Mouse (Mus musculus) spleen, adult 12 weeks (tissue): ENCODE results near the gene Sh2d4b.

ENCODE experiments used
- DNase-seq: peaks from one replicate; pipeline ENCODE4 v3.0.0; 2022; ENCODE audit warnings: low spot score

Sh2d4b gene

DNA sequence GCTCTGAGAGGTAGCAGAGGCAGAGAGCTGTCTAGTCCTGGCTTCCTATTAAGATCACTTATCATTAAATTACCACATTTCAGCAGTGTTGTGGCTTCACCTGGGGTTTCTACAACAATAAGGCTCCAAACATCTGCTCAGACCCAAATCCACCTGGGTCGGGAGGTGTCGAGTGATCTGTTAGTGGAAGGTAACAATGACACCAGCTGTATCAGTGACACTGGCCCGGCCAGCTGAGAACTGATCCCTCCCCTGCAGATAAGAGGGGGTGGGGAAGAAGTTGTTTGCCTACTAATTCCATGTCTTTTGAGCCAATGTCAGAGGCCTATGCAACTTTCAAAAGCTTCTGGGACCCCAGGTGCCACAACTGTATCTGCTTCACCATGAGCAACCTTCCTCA lies at the start of gene Sh2d4b:
Gene Sh2d4b, minus strand, starts transcription at position 71 of the 400 bp plus-strand sequence.
- DNase-seq = no peak

GRCm38 (mm10) chr14:40942429-40942828 lies 49.4 kb upstream of the Sh2d4b start:
- DNase-seq = no peak

GRCm38 (mm10) chr14:40938380-40938987 lies 45.4 kb upstream of the Sh2d4b start:
- no peak for DNase-seq

DNA sequence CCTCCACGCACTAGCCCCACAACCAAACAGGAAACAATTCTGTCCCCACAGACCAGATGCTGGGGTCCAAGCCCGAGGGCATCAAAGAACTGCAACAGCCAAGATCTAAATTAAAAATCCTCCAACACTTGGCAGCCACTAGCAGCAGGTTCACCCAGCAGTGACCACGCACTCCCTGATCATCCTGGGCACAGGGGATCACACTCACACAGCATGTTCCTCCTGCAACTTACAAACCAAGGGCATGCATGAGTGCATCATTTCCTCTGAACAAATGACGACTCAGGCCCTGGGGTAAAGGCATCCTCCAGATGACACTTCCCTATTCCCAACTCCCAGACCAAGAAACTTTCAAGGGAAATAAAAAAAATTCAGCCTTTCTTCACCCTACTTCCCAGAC lies 44.0 kb upstream of the Sh2d4b start:
- DNase-seq = no peak

DNA sequence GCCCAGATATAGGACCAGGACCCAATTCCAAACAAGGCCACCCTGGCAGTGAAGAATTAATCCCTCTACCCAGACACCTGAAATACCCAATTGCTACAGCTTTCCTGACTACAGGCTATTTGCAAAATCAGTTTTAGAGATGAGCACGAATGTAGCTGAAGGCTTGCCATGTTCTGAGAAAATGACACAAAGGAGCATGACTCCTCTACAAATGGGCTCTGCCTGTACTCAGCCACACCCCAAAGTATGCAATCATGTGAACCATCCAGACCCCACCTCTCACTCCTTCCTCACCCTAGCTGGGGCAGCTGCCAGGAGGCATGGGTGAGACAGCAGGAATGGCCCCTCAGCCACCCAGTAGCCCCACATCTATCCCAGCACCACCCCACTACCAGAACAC lies 42.4 kb upstream of the Sh2d4b start:
- DNase-seq = no peak

DNA sequence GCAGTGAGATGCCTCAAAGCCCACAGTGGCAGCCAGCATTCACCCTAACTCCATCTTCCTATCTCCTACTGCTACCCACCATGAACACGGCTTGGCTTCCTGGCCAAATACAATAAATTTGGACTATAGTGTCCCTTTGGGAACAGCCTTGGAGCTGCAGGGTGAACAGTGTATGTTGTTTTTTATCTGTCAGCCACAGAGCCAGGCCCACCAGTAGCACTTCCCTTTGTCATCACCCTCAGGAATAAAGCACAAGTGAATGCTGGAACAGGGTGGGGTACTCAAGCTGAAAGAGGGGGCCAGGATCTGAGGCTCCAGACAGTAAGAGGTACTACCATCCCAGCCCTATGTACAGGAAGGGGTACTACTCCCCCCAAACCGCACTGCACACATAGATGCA lies 42.0 kb upstream of the Sh2d4b start:
- no peak for DNase-seq

DNA sequence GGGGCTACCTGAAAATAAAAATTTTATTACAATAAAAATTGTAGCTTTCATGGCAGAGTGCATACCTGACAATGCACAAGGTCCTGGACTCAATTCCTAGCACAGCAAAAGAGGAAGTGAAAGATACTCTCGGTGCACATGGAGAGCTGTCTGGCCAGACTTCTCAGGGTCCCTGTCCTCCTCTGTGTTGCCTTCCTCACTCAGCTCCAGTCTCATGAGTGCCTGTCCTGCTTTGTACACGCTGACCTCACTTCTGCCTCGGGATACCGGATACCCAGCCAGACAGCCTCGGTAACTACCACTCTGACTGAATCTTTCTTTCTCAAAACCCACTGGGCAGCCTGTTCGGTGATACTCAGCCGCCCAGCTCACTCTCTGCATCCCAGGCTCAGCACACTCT lies 40.3 kb upstream of the Sh2d4b start:
- DNase-seq = no peak

- DNase-seq = no peak
Measured at GRCm38 (mm10) chr14:40932225-40932624, 39.2 kb upstream of the Sh2d4b start.

DNA sequence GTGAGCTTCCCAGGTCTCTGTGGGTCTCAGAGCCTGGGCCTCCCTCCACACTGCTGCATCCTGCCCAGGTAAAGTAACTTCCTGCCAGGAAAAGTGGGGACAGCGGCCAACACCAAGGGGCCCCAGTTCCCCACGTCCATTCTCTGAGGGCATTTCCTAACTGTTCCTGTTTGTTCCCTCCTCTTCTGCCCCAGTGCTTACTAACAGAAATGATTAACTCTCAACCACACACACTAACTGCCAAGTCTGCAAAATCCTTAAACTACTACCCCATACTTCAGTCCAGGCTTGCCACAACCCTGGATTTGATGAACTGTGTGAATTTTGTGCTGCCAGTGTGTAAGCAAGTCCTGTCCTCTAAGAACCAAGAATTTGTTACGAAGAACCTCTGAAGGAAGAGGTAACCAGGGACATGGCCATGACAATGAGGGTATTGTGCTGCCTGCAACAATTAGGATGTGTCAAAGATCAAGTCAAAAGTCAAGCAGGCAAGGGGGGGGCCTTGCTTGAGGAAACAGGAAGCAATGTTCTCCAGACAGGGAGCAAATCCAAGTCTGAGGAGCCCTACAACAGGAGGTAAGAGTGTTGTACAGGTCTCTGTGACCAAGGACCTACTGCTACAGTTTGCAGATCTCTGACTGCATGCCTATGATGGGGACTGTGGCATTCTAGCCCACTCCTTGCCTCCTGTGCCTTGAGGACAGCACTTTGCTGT lies 38.2 kb upstream of the Sh2d4b start:
- no peak for DNase-seq

- no peak for DNase-seq
Measured at GRCm38 (mm10) chr14:40929943-40930342, 36.9 kb upstream of the Sh2d4b start.

DNA sequence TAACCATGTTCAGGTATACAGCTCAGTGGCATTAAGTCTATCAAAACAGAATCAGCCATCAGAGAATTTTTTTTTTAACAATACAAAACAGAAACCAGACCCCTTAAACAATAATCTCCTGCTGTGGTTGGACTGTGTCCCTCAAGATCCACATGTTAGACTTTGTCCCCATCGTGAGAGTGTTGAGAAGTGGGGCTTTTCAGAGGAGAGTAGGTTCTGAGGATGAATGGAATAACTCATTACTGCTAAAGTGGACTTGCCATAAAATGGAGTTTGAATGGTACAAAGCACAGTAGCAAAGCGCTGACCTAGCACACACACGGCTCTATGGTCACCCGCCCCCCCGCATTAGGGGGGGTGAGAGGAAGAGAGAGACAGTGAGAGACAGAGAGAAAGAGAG lies 35.8 kb upstream of the Sh2d4b start:
- no peak for DNase-seq

- DNase-seq = no peak
Measured at GRCm38 (mm10) chr14:40927041-40927440, 34.0 kb upstream of the Sh2d4b start.

DNA sequence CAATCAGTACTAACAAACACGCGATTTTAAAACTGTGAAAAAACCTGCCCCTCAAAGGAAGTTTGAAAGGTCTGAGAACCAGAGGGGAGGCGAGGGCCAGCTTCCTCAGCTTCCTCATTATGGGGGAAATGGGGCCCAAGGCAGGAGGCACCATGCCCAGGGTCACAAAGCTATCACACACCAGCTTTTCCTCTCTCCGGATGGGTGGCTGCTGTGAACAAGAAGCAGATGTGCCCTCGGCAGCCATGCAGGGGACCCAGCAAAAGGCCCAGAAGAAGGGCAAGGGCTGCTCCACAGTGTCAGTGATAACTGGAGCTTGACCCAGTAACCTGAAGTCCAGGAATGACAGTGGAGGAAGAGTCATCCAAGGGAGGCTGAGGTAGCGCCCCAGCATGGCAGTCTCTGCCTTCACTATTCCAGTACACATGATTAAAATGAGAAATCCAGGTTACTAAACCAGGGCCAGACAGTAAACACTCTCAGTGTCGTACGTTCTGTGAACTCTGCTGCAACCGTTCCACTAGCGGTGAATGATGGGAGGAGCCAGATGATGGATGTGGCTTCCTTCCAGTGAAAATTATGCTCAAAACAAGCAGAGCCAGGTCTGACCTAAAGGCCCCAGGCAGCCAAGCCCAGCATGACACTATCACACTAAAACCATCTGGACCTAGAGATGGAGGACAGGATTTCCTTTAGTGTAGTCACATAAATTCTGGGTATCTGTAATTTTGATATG lies 31.5 kb upstream of the Sh2d4b start:
- DNase-seq = no peak

GRCm38 (mm10) chr14:40921241-40921640 lies 28.2 kb upstream of the Sh2d4b start:
- no peak for DNase-seq

DNA sequence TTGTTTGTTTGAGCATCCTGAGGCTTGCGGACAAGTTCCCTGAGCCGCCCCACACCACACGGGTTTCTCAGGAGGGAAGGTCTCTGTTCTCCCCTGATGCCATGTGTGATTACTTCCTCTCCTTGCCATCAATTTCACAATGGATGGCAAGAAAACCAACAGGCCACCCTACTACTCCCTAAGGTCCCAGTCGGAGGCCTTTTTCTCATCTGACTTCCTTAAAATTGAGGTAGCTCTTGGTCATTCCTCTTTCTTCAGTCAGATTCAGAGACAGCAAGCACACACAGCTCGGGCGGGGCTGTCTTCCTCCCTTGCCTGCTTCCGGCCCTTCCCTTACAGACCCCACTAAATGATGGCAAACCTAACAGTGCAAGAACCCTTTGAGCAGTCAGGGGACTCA lies 26.5 kb upstream of the Sh2d4b start:
- DNase-seq = no peak

DNA sequence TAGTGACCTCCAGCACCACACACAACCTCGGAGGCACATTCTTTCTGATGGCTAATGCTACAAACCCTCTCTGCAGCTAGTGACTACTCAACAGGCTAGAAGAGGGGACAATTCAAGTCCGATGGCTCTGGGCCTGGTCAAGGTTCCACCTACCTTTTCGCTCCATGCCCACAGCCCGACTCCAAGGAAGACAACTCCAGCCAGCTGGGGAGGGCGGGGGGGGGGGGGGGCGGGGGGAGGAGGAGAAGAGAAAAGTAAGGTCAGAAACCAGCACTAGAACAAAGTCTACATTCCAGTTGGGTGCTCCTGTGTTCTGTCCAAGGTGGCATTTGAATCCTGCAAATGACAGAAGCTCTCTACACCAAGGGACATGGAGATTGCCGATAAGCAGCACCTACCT lies 25.4 kb upstream of the Sh2d4b start:
- no peak for DNase-seq

GRCm38 (mm10) chr14:40917632-40918031 lies 24.6 kb upstream of the Sh2d4b start:
- DNase-seq = peak; percentile 76

DNA sequence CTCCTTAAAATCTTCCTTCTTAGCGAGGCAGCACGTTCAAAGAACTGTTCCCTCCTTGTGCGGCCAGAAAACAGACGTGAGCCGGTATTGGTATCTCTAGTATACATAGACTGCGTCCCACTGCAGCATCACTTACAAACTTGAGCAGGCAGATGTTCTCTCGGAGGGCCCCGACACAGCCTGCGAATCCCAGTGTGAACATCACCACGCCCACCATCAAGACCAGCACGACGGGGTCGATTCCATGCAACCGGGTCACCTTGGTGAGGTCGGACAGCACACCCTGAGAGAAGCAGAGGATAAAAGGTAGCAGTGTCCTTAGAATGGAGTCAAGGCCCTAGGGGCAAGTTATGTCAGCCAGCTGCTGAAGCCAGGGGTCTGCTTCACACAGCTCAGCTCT lies 23.6 kb upstream of the Sh2d4b start:
- DNase-seq = no peak

GRCm38 (mm10) chr14:40915838-40916237 lies 22.8 kb upstream of the Sh2d4b start:
- no peak for DNase-seq

DNA sequence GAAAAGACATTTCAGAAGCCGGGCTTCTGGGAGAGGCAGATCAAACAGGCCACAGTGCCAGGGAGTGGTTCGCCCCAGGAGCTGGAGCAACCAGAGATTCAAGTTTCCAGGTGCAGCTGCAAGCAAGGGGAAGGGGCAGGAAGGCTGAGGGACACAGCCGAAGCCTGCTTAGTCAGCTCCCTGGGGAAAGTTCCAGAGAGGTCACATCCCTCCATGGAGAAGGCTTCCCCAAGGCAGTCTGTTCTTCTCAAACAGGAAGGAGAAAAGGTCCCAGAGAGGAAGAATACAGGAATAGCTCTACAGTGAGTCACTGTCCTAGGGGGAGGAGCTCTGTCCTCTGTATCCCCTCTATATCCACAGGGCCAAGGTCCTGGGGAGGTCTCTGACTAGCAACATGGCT lies 21.6 kb upstream of the Sh2d4b start:
- DNase-seq = no peak

DNA sequence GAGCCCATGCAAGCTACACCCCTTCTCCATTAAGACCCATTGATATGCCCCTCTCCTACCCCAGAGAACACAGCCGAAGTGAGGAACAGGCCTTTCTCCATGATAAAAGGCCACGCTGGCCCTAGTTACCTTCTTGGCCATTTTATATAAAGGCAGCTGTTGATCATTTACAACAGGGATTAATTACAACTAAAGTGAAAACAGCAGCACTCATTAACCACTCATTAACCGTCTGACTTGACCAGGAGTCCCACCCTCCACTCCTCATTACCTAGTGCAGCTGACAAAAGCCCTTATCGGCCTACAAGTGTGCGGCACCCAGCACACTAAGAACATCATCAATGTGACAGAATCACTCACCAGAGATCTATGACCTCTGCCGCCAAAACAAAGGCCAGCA lies 20.6 kb upstream of the Sh2d4b start:
- no peak for DNase-seq

DNA sequence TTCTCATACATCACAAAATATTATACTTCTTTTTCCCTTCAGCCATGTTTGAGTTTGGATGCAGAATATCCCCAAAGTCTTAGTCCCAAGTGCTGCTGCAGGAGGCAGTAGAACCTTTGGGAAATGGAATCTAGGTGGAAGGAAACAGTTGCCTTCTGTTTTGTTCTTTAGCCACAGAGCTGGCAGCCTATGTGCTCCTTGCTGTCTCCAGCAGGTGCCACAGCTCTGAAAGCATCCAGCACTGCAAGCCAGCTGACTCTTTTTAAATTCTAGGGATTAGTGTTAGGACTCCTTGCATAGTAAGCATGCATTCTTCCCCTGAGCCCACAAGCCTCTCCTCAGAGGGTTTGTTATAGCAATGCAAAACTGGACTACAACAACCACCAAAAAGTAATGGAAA lies 18.5 kb upstream of the Sh2d4b start:
- no peak for DNase-seq

- no peak for DNase-seq
Measured at GRCm38 (mm10) chr14:40908763-40909162, 15.7 kb upstream of the Sh2d4b start.
